Mouse (Mus musculus) heart, adult 2 months (tissue): ENCODE measurements at regions not wholly inside any gene's neighbourhood (a gene's known extent, or its start where the extent isn't known, plus 50 kb on each side); places are given as distances from the start of the nearest gene placed in this dataset.

ENCODE experiments used
- CTCF ChIP-seq: fragments of 200-600 bp; IDR thresholded peaks from 2 replicates; pipeline ENCODE4 v1.8.1; 2022; ENCODE audit warnings: antibody characterized with exemption, mild to moderate bottlenecking, moderate library complexity
- EP300 ChIP-seq: fragments of 200-500 bp; IDR thresholded peaks from 2 replicates; pipeline ENCODE4 v1.6.1; 2011; ENCODE audit warnings: low read depth, low read length, control low read depth; ENCODE audit not compliant: insufficient read depth

DNA sequence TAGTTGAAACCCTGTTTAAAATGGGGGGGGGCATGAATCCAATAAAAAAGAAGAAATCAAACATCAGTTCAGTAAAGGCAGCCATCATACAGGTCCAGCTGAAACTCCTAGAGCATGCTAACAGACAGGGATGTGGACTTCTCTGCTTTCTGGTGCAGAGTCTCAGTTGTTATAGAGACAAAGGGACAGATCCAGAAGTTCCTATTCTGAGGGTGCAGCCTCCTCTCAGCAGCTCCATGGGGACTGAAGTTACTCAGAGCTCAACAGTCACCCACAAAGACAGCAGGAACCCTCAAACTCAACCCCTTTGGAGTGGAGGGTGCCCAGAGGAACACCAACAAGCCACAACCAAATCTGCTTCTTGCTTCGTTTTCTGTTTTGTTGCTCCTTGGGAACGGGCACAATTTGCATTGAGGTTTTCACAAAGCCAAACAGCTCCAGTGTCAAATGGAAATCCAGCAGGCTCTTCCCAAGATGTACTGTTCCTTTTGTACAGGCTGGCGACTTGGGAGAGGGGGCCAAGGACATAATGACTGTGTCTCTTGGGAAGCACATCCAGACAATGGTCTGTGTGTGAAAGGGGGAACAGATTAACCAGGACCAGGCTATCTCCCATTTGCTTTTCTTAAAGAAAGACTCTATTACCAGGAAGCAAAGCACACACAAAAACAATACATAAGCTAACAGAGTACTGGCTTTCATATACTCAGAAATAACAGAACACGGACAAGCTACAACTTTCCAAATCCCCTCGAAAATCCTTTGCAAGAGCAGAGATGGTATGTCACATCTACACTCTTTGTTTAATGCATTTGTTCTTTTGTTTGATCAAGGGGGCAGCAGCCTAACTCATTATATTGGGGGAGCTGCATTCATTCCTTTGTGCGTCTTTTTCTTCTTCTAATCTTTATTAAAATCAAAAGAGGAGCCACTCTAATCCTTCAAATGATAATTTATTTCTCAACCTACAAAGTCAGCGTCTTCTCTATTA is 332.6 kb upstream of the Zfp462 start:
- TF ChIP-seq CTCF = no peak
- TF ChIP-seq EP300 = no peak
